Mouse (Mus musculus) left cerebral cortex, adult 2 months (tissue): ENCODE results near the gene Rimbp3. TPM values are rescaled to one million over a fixed set of nuclear protein-coding genes. Genes with fewer than 3 reads are reported as not detected.
"Not testable (repeated sequence)": the region's sequence is repeated elsewhere in the genome, so short reads cannot be mapped to it uniquely, and the experiment has no call there.

Experiments used
- DNase-seq, 2 experiments: peaks; one replicate each; pipeline ENCODE4 v3.0.0; 2021 to 2022; ENCODE audit warnings: low spot score in 2 of 2, mixed read lengths in 1 of 2; ENCODE audit errors: extremely low spot score in 1 of 2
- H3K27ac ChIP-seq: fragments of 200-600 bp; 2 replicates; pipeline ENCODE4 v1.8.1; 2022
- H3K4me3 ChIP-seq: fragments of 200-600 bp; 2 replicates; pipeline ENCODE4 v1.8.1; 2022
- CTCF ChIP-seq: fragments of 200-600 bp; IDR thresholded peaks from 2 replicates; pipeline ENCODE4 v1.8.1; 2022; ENCODE audit warnings: antibody characterized with exemption, mild to moderate bottlenecking, moderate library complexity
- intact Hi-C: fragments of 180-260 bp; cut with DNase I; formaldehyde crosslinking; loops from one replicate; pipeline ENCODE4 v1.15.1; 2025
- long read RNA-seq, 2 experiments: library from polyadenylated mRNA; stranded (forward); transcript quantifications; one replicate each; pipeline ENCODE4 v2.0.0; 2021; ENCODE audit warnings: borderline mapping rate in 2 of 2
- total RNA-seq, 2 experiments: library from RNA; stranded (reverse); gene quantifications; 2 replicates each; pipeline ENCODE4 v1.2.3; 2021

The Rimbp3 gene
- total RNA-seq: 1 to 10 TPM; 1.8 to 2.0 TPM
- long read RNA-seq, experiment 1, full-length matches to known transcripts: 2 of 2 reads
- long read RNA-seq, experiment 1, partial matches to known transcripts: 0 of 2 reads
- long read RNA-seq, experiment 1, other reads (novel, unspliced or antisense): 0 of 2 reads
- long read RNA-seq, experiment 2: 0 reads

GRCm38 (mm10) chr16:17208389-17209361, at the start of gene Rimbp3:
TSS of gene Rimbp3 (plus strand) at chr16:17208603.
- intact Hi-C loops: loop anchor here (1.0 to 5.0 kb wide), 3 partner anchors 25 to 76 kb away; partner anchors contain the start of genes Hic2 and Sdf2l1
- peak within 1 kb of the TSS; percentile 57 for H3K4me3 ChIP-seq
- peak; percentile 91 for TF ChIP-seq CTCF
- DNase-seq: peak; percentile 85 to 86
- peak within 1 kb of the TSS; percentile 78 for H3K27ac ChIP-seq

- H3K27ac ChIP-seq, intact Hi-C loops, H3K4me3 ChIP-seq, DNase-seq: not testable (repeated sequence)
These were observed 42.9 kb upstream of the Rimbp3 start for GRCm38 (mm10) chr16:17165478-17165877.

- TF ChIP-seq CTCF: no peak
- no peak overlapping the region for H3K4me3 ChIP-seq
- intact Hi-C loops: no loop called here
- no peak overlapping the region for H3K27ac ChIP-seq
- no peak for DNase-seq
These were observed 41.2 kb upstream of the Rimbp3 start for GRCm38 (mm10) chr16:17167179-17167578.

GRCm38 (mm10) chr16:17168049-17168448, 40.4 kb upstream of the Rimbp3 start:
- no peak overlapping the region for H3K4me3 ChIP-seq
- no peak for TF ChIP-seq CTCF
- no peak overlapping the region for H3K27ac ChIP-seq
- intact Hi-C loops: no loop called here
- DNase-seq: no peak

GRCm38 (mm10) chr16:17175765-17176164, 32.6 kb upstream of the Rimbp3 start:
- Histone ChIP-seq H3K4me3 (no peak overlapping the region), H3K27ac (no peak overlapping the region)
- no peak for DNase-seq
- intact Hi-C loops: no loop called here
- TF ChIP-seq CTCF: no peak

- H3K4me3 ChIP-seq: no peak overlapping the region
- no peak overlapping the region for H3K27ac ChIP-seq
- TF ChIP-seq CTCF: no peak
- intact Hi-C loops: no loop called here
- DNase-seq: no peak
These were observed 30.7 kb upstream of the Rimbp3 start for GRCm38 (mm10) chr16:17177623-17178170.

- Histone ChIP-seq H3K4me3 (no peak overlapping the region), H3K27ac (no peak overlapping the region)
- TF ChIP-seq CTCF: no peak
- intact Hi-C loops: no loop called here
- no peak for DNase-seq
These were observed 28.7 kb upstream of the Rimbp3 start for GRCm38 (mm10) chr16:17179706-17180105.

- TF ChIP-seq CTCF: no peak
- no peak overlapping the region for H3K4me3 ChIP-seq
- DNase-seq: no peak
- intact Hi-C loops: no loop called here
- H3K27ac ChIP-seq: no peak overlapping the region
These were observed 27.0 kb upstream of the Rimbp3 start for GRCm38 (mm10) chr16:17181382-17181781.

- intact Hi-C loops: no loop called here
- TF ChIP-seq CTCF: no peak
- no peak overlapping the region for H3K4me3 ChIP-seq
- H3K27ac ChIP-seq: no peak overlapping the region
- no peak for DNase-seq
These were observed 26.3 kb upstream of the Rimbp3 start for GRCm38 (mm10) chr16:17182136-17182535.

GRCm38 (mm10) chr16:17183003-17183402, 25.4 kb upstream of the Rimbp3 start:
- Histone ChIP-seq H3K4me3 (no peak overlapping the region), H3K27ac (no peak overlapping the region)
- DNase-seq: no peak
- TF ChIP-seq CTCF: no peak
- intact Hi-C loops: no loop called here

GRCm38 (mm10) chr16:17185475-17185874, 22.9 kb upstream of the Rimbp3 start:
- TF ChIP-seq CTCF: no peak
- H3K27ac ChIP-seq: no peak overlapping the region
- intact Hi-C loops: no loop called here

GRCm38 (mm10) chr16:17193823-17194222, 14.6 kb upstream of the Rimbp3 start:
- Histone ChIP-seq H3K4me3 (no peak overlapping the region), H3K27ac (no peak overlapping the region)
- no peak for TF ChIP-seq CTCF
- intact Hi-C loops: no loop called here
- no peak for DNase-seq

More at GRCm38 (mm10) chr16:17185475-17185874, 22.9 kb upstream of the Rimbp3 start:
- H3K4me3 ChIP-seq: no peak overlapping the region
- no peak for DNase-seq
